Mouse (Mus musculus) midbrain, embryonic 11.5 days (tissue): ENCODE measurements at regions not wholly inside any gene's neighbourhood (a gene's known extent, or its start where the extent isn't known, plus 50 kb on each side); places are given as distances from the start of the nearest gene placed in this dataset.

Experiments used
- ATAC-seq: fragments of 200-750 bp; cut with Nextera tagmentation; 2 replicates; pipeline ENCODE4 v1.8.0; 2017; ENCODE audit warnings: moderate TSS enrichment, moderate library complexity; ENCODE audit not compliant: low FRiP score
- DNase-seq: peaks from one replicate; pipeline ENCODE4 v3.0.0; 2015; ENCODE audit warnings: low spot score; ENCODE audit errors: missing footprints
- H3K27ac ChIP-seq: fragments of 300-500 bp; sonication (generic); 2 replicates; pipeline ENCODE4 v1.5.1; 2014; ENCODE audit warnings: low read depth, low read length
- H3K27me3 ChIP-seq: fragments of 300-500 bp; sonication (generic); 2 replicates; pipeline ENCODE4 v1.6.1; 2014; ENCODE audit warnings: mild to moderate bottlenecking, low read length, moderate library complexity, mixed read lengths; ENCODE audit not compliant: control insufficient read depth, insufficient read depth
- H3K36me3 ChIP-seq: fragments of 300-500 bp; sonication (generic); 2 replicates; pipeline ENCODE4 v1.6.1; 2014; ENCODE audit warnings: mild to moderate bottlenecking, low read length, moderate library complexity, mixed read lengths; ENCODE audit not compliant: control insufficient read depth, insufficient read depth
- H3K4me1 ChIP-seq: fragments of 300-500 bp; sonication (generic); 2 replicates; pipeline ENCODE4 v1.6.1; 2014; ENCODE audit warnings: low read length; ENCODE audit not compliant: control insufficient read depth, insufficient read depth
- H3K4me2 ChIP-seq: fragments of 300-500 bp; sonication (generic); 2 replicates; pipeline ENCODE4 v1.6.1; 2014; ENCODE audit warnings: mild to moderate bottlenecking, moderate library complexity
- H3K4me3 ChIP-seq: fragments of 300-500 bp; sonication (generic); 2 replicates; pipeline ENCODE4 v1.5.1; 2014; ENCODE audit warnings: low read depth, low read length
- H3K9ac ChIP-seq: fragments of 300-500 bp; sonication (generic); 2 replicates; pipeline ENCODE4 v1.6.1; 2014; ENCODE audit warnings: low read length
- H3K9me3 ChIP-seq: fragments of 300-500 bp; sonication (generic); 2 replicates; pipeline ENCODE4 v1.6.1; 2016; ENCODE audit warnings: low read length; ENCODE audit not compliant: control insufficient read depth
- WGBS: fragments of 180-500 bp; shearing (Covaris S2); extraction: QIAGEN DNeasy Blood & Tissue Kit; methylation state at CpG from one replicate; pipeline ENCODE4 v1.1.7; 2014; 5-methylcytosine and 5-hydroxymethylcytosine counted together

GRCm38 (mm10) chr3:68777801-68778200 is 87.4 kb downstream of the Il12a start:
- no peak for ATAC-seq
- Histone ChIP-seq H3K4me2 (no peak overlapping the region), H3K36me3 (no peaks in the 10 kb centered on the region), H3K27ac (no peak overlapping the region), H3K9ac (no peak overlapping the region), H3K4me3 (no peak overlapping the region), H3K27me3 (no peaks in the 10 kb centered on the region), H3K9me3 (no peaks in the 10 kb centered on the region), H3K4me1 (no peaks in the 10 kb centered on the region)
- 73% methylated on average over 2 of the region's 2 CpGs for WGBS
- no peak for DNase-seq

GRCm38 (mm10) chr3:68778354-68779040 is 88.1 kb downstream of the Il12a start:
- no peaks in the 10 kb centered on the region for H3K27me3 ChIP-seq
- no peaks in the 10 kb centered on the region for H3K36me3 ChIP-seq
- H3K9me3 ChIP-seq: no peaks in the 10 kb centered on the region
- H3K4me2 ChIP-seq: no peak overlapping the region
- no peak for DNase-seq
- no peak overlapping the region for H3K4me3 ChIP-seq
- WGBS: 89% methylated on average over 16 of the region's 16 CpGs
- ATAC-seq: no peak
- no peaks in the 10 kb centered on the region for H3K4me1 ChIP-seq
- no peak overlapping the region for H3K9ac ChIP-seq
- no peak overlapping the region for H3K27ac ChIP-seq

- ATAC-seq (no peak), DNase-seq (no peak)
- Histone ChIP-seq H3K4me2 (no peak overlapping the region), H3K9ac (no peak overlapping the region), H3K4me1 (peaks cover 2% of the 10 kb centered on the region; the same call in 1 of the 2 replicates), H3K36me3 (no peaks in the 10 kb centered on the region), H3K4me3 (no peak overlapping the region), H3K27me3 (no peaks in the 10 kb centered on the region), H3K27ac (no peak overlapping the region), H3K9me3 (no peaks in the 10 kb centered on the region)
- WGBS: 64% methylated on average over 7 of the region's 7 CpGs
These were observed 88.5 kb upstream of the 1110032F04Rik start for GRCm38 (mm10) chr3:68780843-68781242.

GRCm38 (mm10) chr3:68781466-68781865 is 87.9 kb upstream of the 1110032F04Rik start:
- no peak for DNase-seq
- no peak overlapping the region for H3K4me3 ChIP-seq
- peaks cover 2% of the 10 kb centered on the region; the same call in 1 of the 2 replicates for H3K4me1 ChIP-seq
- ATAC-seq: no peak
- H3K9me3 ChIP-seq: no peaks in the 10 kb centered on the region
- no peaks in the 10 kb centered on the region for H3K36me3 ChIP-seq
- H3K27me3 ChIP-seq: no peaks in the 10 kb centered on the region
- 71% methylated on average over 2 of the region's 2 CpGs for WGBS
- H3K9ac ChIP-seq: no peak overlapping the region
- H3K27ac ChIP-seq: no peak overlapping the region
- no peak overlapping the region for H3K4me2 ChIP-seq

GRCm38 (mm10) chr3:68782363-68782762 is 87.0 kb upstream of the 1110032F04Rik start:
- Histone ChIP-seq H3K4me3 (no peak overlapping the region), H3K4me1 (peaks cover 2% of the 10 kb centered on the region; the same call in 1 of the 2 replicates), H3K9me3 (no peaks in the 10 kb centered on the region), H3K27me3 (no peaks in the 10 kb centered on the region), H3K4me2 (no peak overlapping the region), H3K36me3 (no peaks in the 10 kb centered on the region), H3K27ac (no peak overlapping the region), H3K9ac (no peak overlapping the region)
- no peak for DNase-seq
- ATAC-seq: no peak
- WGBS: 71% methylated on average over 4 of the region's 4 CpGs

- WGBS: 58% methylated on average over 7 of the region's 7 CpGs
- Histone ChIP-seq H3K27ac (no peak overlapping the region), H3K36me3 (no peaks in the 10 kb centered on the region), H3K4me3 (no peak overlapping the region), H3K4me1 (peaks cover 2% of the 10 kb centered on the region; the same call in 1 of the 2 replicates), H3K4me2 (no peak overlapping the region), H3K27me3 (no peaks in the 10 kb centered on the region), H3K9me3 (no peaks in the 10 kb centered on the region), H3K9ac (no peak overlapping the region)
- DNase-seq: no peak
- no peak for ATAC-seq
These were observed 85.5 kb upstream of the 1110032F04Rik start for GRCm38 (mm10) chr3:68783666-68784416.

- Histone ChIP-seq H3K9me3 (no peaks in the 10 kb centered on the region), H3K27me3 (no peaks in the 10 kb centered on the region), H3K4me2 (no peak overlapping the region), H3K27ac (no peak overlapping the region), H3K9ac (no peak overlapping the region), H3K4me3 (no peak overlapping the region), H3K4me1 (peaks cover 2% of the 10 kb centered on the region; the same call in 1 of the 2 replicates), H3K36me3 (no peaks in the 10 kb centered on the region)
- no peak for DNase-seq
- no peak for ATAC-seq
- WGBS: 83% methylated on average over 3 of the region's 3 CpGs
These were observed 82.6 kb upstream of the 1110032F04Rik start for GRCm38 (mm10) chr3:68786771-68787170.

- H3K36me3 ChIP-seq: no peaks in the 10 kb centered on the region
- no peak overlapping the region for H3K27ac ChIP-seq
- H3K4me1 ChIP-seq: peaks cover 2% of the 10 kb centered on the region; the same call in 1 of the 2 replicates
- 48% methylated on average over 10 of the region's 10 CpGs for WGBS
- no peak overlapping the region for H3K4me3 ChIP-seq
- no peaks in the 10 kb centered on the region for H3K27me3 ChIP-seq
- ATAC-seq (no peak), DNase-seq (no peak)
- H3K9ac ChIP-seq: no peak overlapping the region
- H3K9me3 ChIP-seq: no peaks in the 10 kb centered on the region
- H3K4me2 ChIP-seq: no peak overlapping the region
These were observed 81.8 kb upstream of the 1110032F04Rik start for GRCm38 (mm10) chr3:68787385-68788175.

- Histone ChIP-seq H3K27ac (no peak overlapping the region), H3K4me1 (0 out of 2 replicates have a peak, but pooled peaks cover 2% of the 10 kb centered on the region), H3K9me3 (no peaks in the 10 kb centered on the region), H3K27me3 (no peaks in the 10 kb centered on the region), H3K36me3 (no peaks in the 10 kb centered on the region), H3K4me3 (no peak overlapping the region), H3K9ac (no peak overlapping the region), H3K4me2 (no peak overlapping the region)
- 80% methylated on average over 6 of the region's 6 CpGs for WGBS
- no peak for DNase-seq
- ATAC-seq: no peak
These were observed 79.9 kb upstream of the 1110032F04Rik start for GRCm38 (mm10) chr3:68789491-68789890.
